Mouse (Mus musculus) neural tube, embryonic 10.5 days (tissue): ENCODE results near the gene Myadml2.
"Not testable (repeated sequence)": the region's sequence is repeated elsewhere in the genome, so short reads cannot be mapped to it uniquely, and the experiment has no call there.

Experiments used
- DNase-seq: peaks from one replicate; pipeline ENCODE4 v3.0.0-alpha.2; 2017; ENCODE audit warnings: low spot score; ENCODE audit errors: extremely low spot score

The Myadml2 gene

GRCm38 (mm10) chr11:120648001-120648476, at the start of gene Myadml2:
Gene Myadml2, minus strand, starts transcription at chr11:120648158.
- peak; percentile 55 for DNase-seq

GRCm38 (mm10) chr11:120697741-120698140, 49.8 kb upstream of the Myadml2 start:
- no peak for DNase-seq

DNA sequence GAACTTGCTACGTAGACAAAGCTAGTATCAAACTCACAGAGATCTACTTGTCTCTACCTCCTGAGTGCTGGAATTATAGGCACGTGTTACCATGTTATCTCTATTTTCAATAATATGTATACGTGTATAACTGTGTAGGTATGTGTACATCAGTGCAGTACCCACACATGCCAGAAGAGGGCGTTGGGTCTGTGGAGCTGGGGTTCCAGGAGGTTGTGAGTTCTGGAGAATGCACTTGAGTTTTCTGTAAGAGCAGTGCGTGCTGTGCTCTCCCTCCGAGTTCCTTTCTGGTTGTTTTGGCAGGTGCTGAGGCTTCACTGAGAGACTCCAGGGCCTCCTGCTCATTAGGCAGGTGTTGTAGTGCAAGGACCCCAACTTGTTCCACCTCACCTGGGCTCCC, 48.6 kb upstream of the Myadml2 start:
- no peak for DNase-seq

GRCm38 (mm10) chr11:120695641-120696040, 47.7 kb upstream of the Myadml2 start:
- DNase-seq = peak; percentile 70

DNA sequence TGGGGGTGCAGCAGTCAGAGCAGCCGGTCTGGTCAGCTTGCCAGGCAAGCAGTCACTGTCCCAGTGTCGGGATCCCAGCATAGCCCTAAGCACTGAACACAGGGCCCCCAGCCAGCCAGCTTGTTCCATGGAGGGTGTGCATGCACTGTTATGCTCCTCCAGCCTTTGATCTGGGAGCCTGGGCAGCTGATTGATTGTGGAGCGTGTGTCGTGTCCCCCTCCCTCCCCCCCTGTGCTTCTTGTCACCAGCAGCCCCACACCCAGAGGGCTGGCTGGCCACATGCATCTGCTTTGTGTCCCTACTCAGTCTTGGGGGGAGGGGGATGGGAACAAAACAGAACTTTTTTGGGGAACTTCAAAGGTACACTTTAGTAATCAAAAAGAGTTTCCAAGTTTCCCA, 47.2 kb upstream of the Myadml2 start:
- peak; percentile 56 for DNase-seq

- DNase-seq = no peak
Observed at GRCm38 (mm10) chr11:120693461-120693860, 45.5 kb upstream of the Myadml2 start.

DNA sequence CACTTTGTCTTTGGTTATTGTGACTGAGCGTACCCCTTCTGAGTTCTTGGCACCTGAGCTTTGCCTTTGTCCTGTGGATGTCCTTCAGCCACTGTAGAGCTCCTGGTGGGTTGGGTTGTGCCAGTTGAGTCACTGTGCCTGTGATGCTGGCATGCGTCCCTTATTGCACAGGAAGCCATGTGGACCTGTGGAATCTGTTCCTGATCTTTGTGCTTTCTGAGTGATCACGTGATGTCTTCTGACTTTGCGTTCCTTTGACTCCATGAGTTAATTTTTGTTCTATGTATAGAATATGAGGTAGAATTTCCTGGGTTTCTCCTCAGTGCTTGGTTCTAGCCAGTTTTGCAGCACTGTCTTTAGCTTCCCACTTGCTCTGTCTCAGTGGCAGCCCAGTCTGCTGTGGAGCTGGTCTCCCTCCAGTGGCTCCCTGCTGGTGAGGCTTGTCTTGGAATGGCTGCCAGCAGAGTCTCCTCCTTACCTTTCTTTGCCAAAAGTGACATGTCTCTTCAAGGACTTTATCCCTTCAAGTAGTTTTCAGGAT, 44.6 kb upstream of the Myadml2 start:
- no peak for DNase-seq

GRCm38 (mm10) chr11:120689365-120689764, 41.4 kb upstream of the Myadml2 start:
- no peak for DNase-seq

DNA sequence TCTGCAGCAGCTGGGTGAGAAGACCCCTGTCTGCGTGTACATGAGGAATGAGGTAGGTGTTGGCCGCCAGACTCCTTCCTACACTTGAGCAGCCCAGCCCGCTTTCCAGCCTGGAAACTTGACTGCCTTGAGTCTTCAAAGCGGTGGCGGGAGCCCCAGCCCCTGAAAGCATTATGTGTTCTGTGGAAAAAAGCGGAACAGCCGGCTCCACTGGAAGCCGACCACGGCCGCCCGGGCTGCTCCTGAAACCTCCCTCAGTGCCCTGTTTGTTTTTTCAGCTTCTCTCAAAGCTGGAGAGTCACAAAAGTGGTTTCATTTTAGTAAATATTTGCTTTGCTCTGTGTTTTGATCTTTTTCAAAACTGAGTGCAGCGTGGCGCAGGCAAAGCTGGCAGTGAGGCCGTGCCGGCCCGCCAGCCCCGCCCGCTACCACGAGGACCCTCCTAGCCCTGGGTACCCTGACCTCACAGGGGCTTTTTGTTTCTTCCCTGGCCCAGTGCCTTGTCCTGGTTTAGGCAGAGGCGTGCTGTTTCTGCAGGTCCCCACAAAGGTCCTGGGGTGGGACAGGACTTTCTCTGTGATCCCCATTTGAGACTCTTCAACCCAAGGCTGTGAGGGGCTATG, 38.8 kb upstream of the Myadml2 start:
- DNase-seq = no peak

- no peak for DNase-seq
Observed at GRCm38 (mm10) chr11:120684660-120685059, 36.7 kb upstream of the Myadml2 start.

GRCm38 (mm10) chr11:120684086-120684485, 36.1 kb upstream of the Myadml2 start:
- no peak for DNase-seq

- no peak for DNase-seq
Observed at GRCm38 (mm10) chr11:120683536-120683935, 35.6 kb upstream of the Myadml2 start.

GRCm38 (mm10) chr11:120682683-120683082, 34.7 kb upstream of the Myadml2 start:
- no peak for DNase-seq

GRCm38 (mm10) chr11:120679909-120680308, 32.0 kb upstream of the Myadml2 start:
- no peak for DNase-seq

DNA sequence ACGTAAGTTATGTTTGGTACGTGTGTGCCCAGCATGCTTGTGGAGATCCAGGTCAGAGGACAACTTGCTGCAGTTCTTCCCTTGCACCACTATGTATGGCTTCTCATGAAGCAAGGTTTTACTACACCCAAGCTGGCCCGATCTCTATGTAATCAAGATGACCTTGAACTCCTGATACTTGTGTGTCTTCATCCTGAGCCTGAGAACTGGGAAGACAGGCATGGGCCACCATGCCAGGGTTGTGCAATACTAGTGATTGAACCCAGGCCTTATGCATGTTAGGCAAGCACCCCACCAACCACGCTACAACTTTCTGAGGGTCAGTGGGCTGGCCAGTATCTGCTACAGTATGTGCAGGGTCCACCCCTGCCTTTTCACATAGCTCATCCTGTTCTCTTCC, 29.0 kb upstream of the Myadml2 start:
- DNase-seq = no peak

DNA sequence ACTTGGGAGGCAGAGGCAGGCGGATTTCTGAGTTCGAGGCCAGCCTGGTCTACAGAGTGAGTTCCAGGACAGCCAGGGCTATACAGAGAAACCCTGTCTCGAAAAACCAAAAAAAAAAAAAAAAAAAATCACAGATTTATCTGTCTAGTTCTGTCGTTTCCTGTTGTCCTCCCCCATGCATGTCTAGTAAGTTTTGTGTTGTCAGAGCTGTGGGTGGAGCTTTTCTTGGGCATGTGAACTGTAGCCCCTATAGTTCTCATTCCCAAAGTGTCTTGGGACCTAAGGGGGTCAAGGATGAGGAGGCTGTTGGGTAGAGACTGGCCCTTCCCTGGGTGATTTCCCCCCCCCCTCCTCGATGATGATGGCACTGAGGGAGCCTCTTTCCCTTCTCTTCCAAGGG, 27.9 kb upstream of the Myadml2 start:
- not testable (repeated sequence) for DNase-seq

DNA sequence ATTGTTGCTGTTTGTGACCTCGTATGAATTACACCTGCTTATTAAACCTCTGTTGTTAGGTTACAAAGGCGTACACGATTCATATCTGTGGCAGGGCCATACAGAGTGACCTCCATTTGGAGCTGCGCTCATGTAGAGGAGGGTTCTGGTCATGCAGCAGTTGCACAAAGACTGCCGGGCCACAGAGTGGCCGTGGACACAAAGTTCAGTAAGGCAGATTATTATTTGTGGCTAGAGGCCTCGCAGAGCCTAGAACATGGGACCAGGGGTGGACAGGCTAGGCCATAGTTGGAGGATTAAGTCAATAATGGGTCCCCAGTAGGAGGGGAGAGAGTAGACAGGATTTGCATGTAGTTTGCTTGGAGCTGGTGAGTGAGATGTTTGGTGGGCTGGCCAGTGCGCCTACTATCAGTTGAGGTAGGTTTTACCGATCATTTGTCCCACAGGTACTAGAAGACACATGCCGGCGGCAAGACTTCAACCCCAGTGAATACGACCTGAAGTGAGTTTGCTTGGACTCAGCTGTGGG, 25.7 kb upstream of the Myadml2 start:
- DNase-seq = no peak

DNA sequence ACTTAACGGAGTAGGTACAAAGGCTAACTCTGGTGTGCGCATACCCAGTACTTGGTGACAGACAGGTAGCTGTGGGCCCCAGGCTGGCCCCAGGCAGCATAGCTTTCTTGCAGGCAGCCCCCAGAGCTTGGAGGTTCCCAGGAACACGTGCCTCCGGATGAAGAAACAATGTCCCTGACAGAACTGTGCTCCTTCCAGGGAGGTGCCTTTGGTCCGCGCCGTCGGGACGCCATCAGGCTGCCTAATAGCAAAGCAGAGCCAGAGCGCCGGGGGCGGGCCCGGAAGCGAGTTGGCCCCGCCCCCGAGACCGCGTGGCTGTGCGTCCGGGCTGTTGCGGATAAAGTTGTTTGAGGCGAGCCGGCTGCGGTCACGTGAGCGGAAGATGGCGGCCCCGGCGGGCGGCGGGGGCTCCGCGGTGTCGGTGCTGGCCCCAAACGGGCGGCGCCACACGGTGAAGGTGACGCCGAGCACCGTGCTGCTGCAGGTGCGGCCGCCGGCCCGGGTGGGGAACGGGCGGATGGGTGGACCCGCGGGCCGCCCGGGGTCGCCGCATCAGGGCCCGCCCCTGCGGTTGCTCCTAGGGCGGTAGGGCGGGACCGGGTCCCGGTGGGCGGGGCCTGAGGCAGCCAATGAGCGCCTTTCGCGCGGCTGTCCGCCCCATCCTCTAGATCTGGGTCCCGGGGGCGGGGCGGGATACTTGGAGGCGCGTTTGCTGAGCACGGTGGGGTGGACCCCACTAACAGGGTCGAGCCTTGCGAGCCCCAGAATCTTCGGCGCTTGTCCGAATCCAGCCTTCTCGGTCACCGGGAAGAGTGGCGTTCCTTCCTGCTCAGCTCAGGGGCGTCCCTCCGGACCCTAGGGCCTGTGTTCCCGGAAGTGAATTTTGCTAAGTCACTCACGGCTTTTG, 25.0 kb upstream of the Myadml2 start, which contains the start of gene Aspscr1:
Gene Aspscr1, plus strand, starts transcription at position 287 of the 907 bp plus-strand sequence.
- DNase-seq = peak; percentile 94

GRCm38 (mm10) chr11:120666617-120667016, 18.7 kb upstream of the Myadml2 start:
- DNase-seq = no peak

- no peak for DNase-seq
Observed at GRCm38 (mm10) chr11:120665406-120665805, 17.4 kb upstream of the Myadml2 start.

GRCm38 (mm10) chr11:120663714-120664113, 15.8 kb upstream of the Myadml2 start:
- no peak for DNase-seq

GRCm38 (mm10) chr11:120662759-120663158, 14.8 kb upstream of the Myadml2 start:
- DNase-seq = no peak
